Mouse (Mus musculus) G1E (cell line): ENCODE data around the gene Cyb561.

Source experiments
- CTCF ChIP-seq: IDR thresholded peaks from 2 replicates; pipeline ENCODE4 v1.5.1; 2012; ENCODE audit warnings: low read depth, low read length, inconsistent platforms, mixed read lengths
- GATA1 ChIP-seq: IDR thresholded peaks from 2 replicates; pipeline ENCODE4 v1.6.1; 2012; ENCODE audit warnings: borderline replicate concordance, low read length, inconsistent platforms, mixed read lengths
- GATA2 ChIP-seq: IDR thresholded peaks from 2 replicates; pipeline ENCODE4 v1.6.1; 2012; ENCODE audit warnings: low read depth, low read length, inconsistent platforms, borderline replicate concordance
- POLR2AphosphoS5 ChIP-seq: IDR thresholded peaks from 2 replicates; pipeline ENCODE4 v1.6.1; 2012; ENCODE audit warnings: low read depth, low read length, inconsistent platforms; ENCODE audit not compliant: insufficient replicate concordance

GRCm38 (mm10) chr11:105921275-105921674 is 31.9 kb downstream of the Cyb561 start:
- no peak for TF ChIP-seq CTCF
- no peak for TF ChIP-seq GATA1
- TF ChIP-seq GATA2 = no peak
- no peak for TF ChIP-seq POLR2AphosphoS5
